Mouse (Mus musculus) intestine, embryonic 15.5 days (tissue): Measurements from ENCODE around the gene Gdpgp1. TPM values are rescaled to one million over a fixed set of nuclear protein-coding genes. Genes with fewer than 3 reads are reported as not detected.
A peak's percentile ranks its signal among the peaks of the same experiment; 100 is the strongest.

ENCODE experiments used
- ATAC-seq: fragments of 200-750 bp; cut with Nextera tagmentation; 2 replicates; pipeline ENCODE4 v1.8.0; 2017; ENCODE audit warnings: moderate TSS enrichment, moderate library complexity
- H3K27ac ChIP-seq: fragments of 300-500 bp; sonication (generic); 2 replicates; pipeline ENCODE4 v1.5.1; 2015; ENCODE audit warnings: mild to moderate bottlenecking, inconsistent platforms
- H3K27me3 ChIP-seq: fragments of 300-500 bp; sonication (generic); replicated peaks from 2 replicates; pipeline ENCODE4 v1.6.1; 2015; ENCODE audit warnings: inconsistent platforms
- H3K36me3 ChIP-seq: fragments of 300-500 bp; sonication (generic); 2 replicates; pipeline ENCODE4 v1.6.1; 2015; ENCODE audit warnings: inconsistent platforms
- H3K4me1 ChIP-seq: fragments of 300-500 bp; sonication (generic); replicated peaks from 2 replicates; pipeline ENCODE4 v1.6.1; 2015; ENCODE audit warnings: inconsistent platforms
- H3K4me2 ChIP-seq: fragments of 300-500 bp; sonication (generic); replicated peaks from 2 replicates; pipeline ENCODE4 v1.6.1; 2015; ENCODE audit warnings: mild to moderate bottlenecking, inconsistent platforms
- H3K4me3 ChIP-seq: fragments of 300-500 bp; sonication (generic); replicated peaks from 2 replicates; pipeline ENCODE4 v1.5.1; 2015; ENCODE audit warnings: inconsistent platforms
- H3K9ac ChIP-seq: fragments of 300-500 bp; sonication (generic); 2 replicates; pipeline ENCODE4 v1.6.1; 2015; ENCODE audit warnings: inconsistent platforms
- H3K9me3 ChIP-seq: fragments of 300-500 bp; sonication (generic); 2 replicates; pipeline ENCODE4 v1.6.1; 2016; ENCODE audit warnings: inconsistent platforms
- WGBS: fragments of 180-500 bp; shearing (Covaris S2); methylation state at CpG from one replicate; pipeline ENCODE4 v1.1.7; 2015; 5-methylcytosine and 5-hydroxymethylcytosine counted together
- polyA plus RNA-seq: library from polyadenylated mRNA; unstranded; fragments of >200 nt; fragmentation: Nextera tagmentation; extraction: Ambion mirVana; gene quantifications from 2 replicates; pipeline ENCODE4 v1.2.1, GENCODE M21; 2015

Gene Gdpgp1
- polyA plus RNA-seq, 1 experiment from 2014 or later, result 6.5 TPM

GRCm38 (mm10) chr7:80192226-80193061 lies 40.2 kb upstream of the Gdpgp1 start:
- Histone ChIP-seq H3K27me3 (no peaks in the 10 kb centered on the region), H3K4me1 (peaks cover 37% of the 10 kb centered on the region), H3K4me3 (peak overlapping the region; percentile 26), H3K4me2 (peak overlapping the region; percentile 67), H3K9me3 (no peaks in the 10 kb centered on the region), H3K27ac (peak overlapping the region; percentile 84), H3K9ac (peak overlapping the region; percentile 48), H3K36me3 (no peaks in the 10 kb centered on the region)
- ATAC-seq, result peak; percentile 92
- 10% methylated on average over 16 of the region's 16 CpGs for WGBS

- no peak overlapping the region for H3K4me2 ChIP-seq
- H3K9me3 ChIP-seq, result no peaks in the 10 kb centered on the region
- H3K9ac ChIP-seq, result no peak overlapping the region
- 74% methylated on average over 13 of the region's 13 CpGs for WGBS
- no peak overlapping the region for H3K4me3 ChIP-seq
- no peaks in the 10 kb centered on the region for H3K27me3 ChIP-seq
- no peaks in the 10 kb centered on the region for H3K36me3 ChIP-seq
- peaks cover 33% of the 10 kb centered on the region for H3K4me1 ChIP-seq
- no peak for ATAC-seq
- no peak overlapping the region for H3K27ac ChIP-seq
Measured at GRCm38 (mm10) chr7:80193941-80194739, 38.5 kb upstream of the Gdpgp1 start.

- no peak overlapping the region for H3K4me3 ChIP-seq
- 92% methylated on average over 5 of the region's 5 CpGs for WGBS
- no peak overlapping the region for H3K27ac ChIP-seq
- H3K27me3 ChIP-seq, result no peaks in the 10 kb centered on the region
- no peak for ATAC-seq
- H3K36me3 ChIP-seq, result no peaks in the 10 kb centered on the region
- peaks cover 38% of the 10 kb centered on the region for H3K4me1 ChIP-seq
- no peak overlapping the region for H3K4me2 ChIP-seq
- no peaks in the 10 kb centered on the region for H3K9me3 ChIP-seq
- H3K9ac ChIP-seq, result no peak overlapping the region
Measured at GRCm38 (mm10) chr7:80195146-80195545, 37.5 kb upstream of the Gdpgp1 start.

- no peak overlapping the region for H3K4me2 ChIP-seq
- no peaks in the 10 kb centered on the region for H3K36me3 ChIP-seq
- H3K27ac ChIP-seq, result no peak overlapping the region
- H3K4me3 ChIP-seq, result no peak overlapping the region
- WGBS, result 88% methylated on average over 10 of the region's 11 CpGs
- no peaks in the 10 kb centered on the region for H3K27me3 ChIP-seq
- no peak for ATAC-seq
- H3K9ac ChIP-seq, result no peak overlapping the region
- no peaks in the 10 kb centered on the region for H3K9me3 ChIP-seq
- peaks cover 36% of the 10 kb centered on the region for H3K4me1 ChIP-seq
Measured at GRCm38 (mm10) chr7:80195576-80196263, 36.9 kb upstream of the Gdpgp1 start.

GRCm38 (mm10) chr7:80197371-80197770 lies 35.3 kb upstream of the Gdpgp1 start:
- Histone ChIP-seq H3K4me3 (no peak overlapping the region), H3K27me3 (no peaks in the 10 kb centered on the region), H3K27ac (peak overlapping the region; percentile 95), H3K9ac (no peak overlapping the region), H3K4me2 (peak overlapping the region; percentile 81), H3K9me3 (no peaks in the 10 kb centered on the region), H3K4me1 (peaks cover 32% of the 10 kb centered on the region), H3K36me3 (no peaks in the 10 kb centered on the region)
- 16% methylated on average over 4 of the region's 4 CpGs for WGBS
- ATAC-seq, result no peak

- H3K4me2 ChIP-seq, result peak overlapping the region; percentile 81
- H3K27me3 ChIP-seq, result no peaks in the 10 kb centered on the region
- no peaks in the 10 kb centered on the region for H3K36me3 ChIP-seq
- H3K4me1 ChIP-seq, result peaks cover 28% of the 10 kb centered on the region
- peak overlapping the region; percentile 95 for H3K27ac ChIP-seq
- ATAC-seq, result peak; percentile 92
- WGBS, result under 1% methylated on average over 68 of the region's 74 CpGs
- peak overlapping the region; percentile 74 for H3K9ac ChIP-seq
- no peaks in the 10 kb centered on the region for H3K9me3 ChIP-seq
- peak overlapping the region; percentile 66 for H3K4me3 ChIP-seq
Measured at GRCm38 (mm10) chr7:80197941-80198778, 34.5 kb upstream of the Gdpgp1 start.

- Histone ChIP-seq H3K27ac (peak overlapping the region; percentile 95), H3K4me2 (peak overlapping the region; percentile 81), H3K9ac (peak overlapping the region; percentile 74), H3K27me3 (no peaks in the 10 kb centered on the region), H3K4me3 (peak overlapping the region; percentile 66), H3K36me3 (no peaks in the 10 kb centered on the region), H3K4me1 (peaks cover 28% of the 10 kb centered on the region), H3K9me3 (no peaks in the 10 kb centered on the region)
- WGBS, result under 1% methylated on average over 11 of the region's 11 CpGs
- peak; percentile 16 for ATAC-seq
Measured at GRCm38 (mm10) chr7:80198863-80199262, 33.8 kb upstream of the Gdpgp1 start.

- no peaks in the 10 kb centered on the region for H3K36me3 ChIP-seq
- peak overlapping the region; percentile 95 for H3K27ac ChIP-seq
- H3K4me1 ChIP-seq, result peaks cover 28% of the 10 kb centered on the region
- 28% methylated on average over 6 of the region's 6 CpGs for WGBS
- no peaks in the 10 kb centered on the region for H3K9me3 ChIP-seq
- peak overlapping the region; percentile 74 for H3K9ac ChIP-seq
- peak overlapping the region; percentile 66 for H3K4me3 ChIP-seq
- H3K4me2 ChIP-seq, result peak overlapping the region; percentile 81
- ATAC-seq, result no peak
- no peaks in the 10 kb centered on the region for H3K27me3 ChIP-seq
Measured at GRCm38 (mm10) chr7:80199286-80199685, 33.4 kb upstream of the Gdpgp1 start.

- WGBS, result 72% methylated on average over 11 of the region's 11 CpGs
- Histone ChIP-seq H3K27ac (no peak overlapping the region), H3K27me3 (no peaks in the 10 kb centered on the region), H3K4me3 (peak overlapping the region; percentile 66), H3K36me3 (no peaks in the 10 kb centered on the region), H3K4me1 (peaks cover 28% of the 10 kb centered on the region), H3K4me2 (peak overlapping the region; percentile 81), H3K9me3 (no peaks in the 10 kb centered on the region), H3K9ac (no peak overlapping the region)
- ATAC-seq, result no peak
Measured at GRCm38 (mm10) chr7:80199851-80200587, 32.6 kb upstream of the Gdpgp1 start.

GRCm38 (mm10) chr7:80200588-80200945 lies 32.1 kb upstream of the Gdpgp1 start:
- no peaks in the 10 kb centered on the region for H3K9me3 ChIP-seq
- no peak overlapping the region for H3K27ac ChIP-seq
- peaks cover 30% of the 10 kb centered on the region for H3K4me1 ChIP-seq
- 79% methylated on average over 6 of the region's 6 CpGs for WGBS
- no peaks in the 10 kb centered on the region for H3K27me3 ChIP-seq
- no peak overlapping the region for H3K9ac ChIP-seq
- ATAC-seq, result no peak
- H3K36me3 ChIP-seq, result no peaks in the 10 kb centered on the region
- 0 out of 2 replicates have a peak overlapping the region, but pooled peaks have one; percentile 81 for H3K4me2 ChIP-seq
- no peak overlapping the region for H3K4me3 ChIP-seq

GRCm38 (mm10) chr7:80200963-80201539 lies 31.6 kb upstream of the Gdpgp1 start:
- Histone ChIP-seq H3K4me2 (no peak overlapping the region), H3K9me3 (no peaks in the 10 kb centered on the region), H3K27ac (no peak overlapping the region), H3K4me3 (no peak overlapping the region), H3K9ac (no peak overlapping the region), H3K4me1 (peaks cover 35% of the 10 kb centered on the region), H3K36me3 (no peaks in the 10 kb centered on the region), H3K27me3 (no peaks in the 10 kb centered on the region)
- WGBS, result 82% methylated on average over 5 of the region's 5 CpGs
- no peak for ATAC-seq
